Comparison of ENCODE assay signal across 7 mouse cellular contexts in the genomic region with DNA sequence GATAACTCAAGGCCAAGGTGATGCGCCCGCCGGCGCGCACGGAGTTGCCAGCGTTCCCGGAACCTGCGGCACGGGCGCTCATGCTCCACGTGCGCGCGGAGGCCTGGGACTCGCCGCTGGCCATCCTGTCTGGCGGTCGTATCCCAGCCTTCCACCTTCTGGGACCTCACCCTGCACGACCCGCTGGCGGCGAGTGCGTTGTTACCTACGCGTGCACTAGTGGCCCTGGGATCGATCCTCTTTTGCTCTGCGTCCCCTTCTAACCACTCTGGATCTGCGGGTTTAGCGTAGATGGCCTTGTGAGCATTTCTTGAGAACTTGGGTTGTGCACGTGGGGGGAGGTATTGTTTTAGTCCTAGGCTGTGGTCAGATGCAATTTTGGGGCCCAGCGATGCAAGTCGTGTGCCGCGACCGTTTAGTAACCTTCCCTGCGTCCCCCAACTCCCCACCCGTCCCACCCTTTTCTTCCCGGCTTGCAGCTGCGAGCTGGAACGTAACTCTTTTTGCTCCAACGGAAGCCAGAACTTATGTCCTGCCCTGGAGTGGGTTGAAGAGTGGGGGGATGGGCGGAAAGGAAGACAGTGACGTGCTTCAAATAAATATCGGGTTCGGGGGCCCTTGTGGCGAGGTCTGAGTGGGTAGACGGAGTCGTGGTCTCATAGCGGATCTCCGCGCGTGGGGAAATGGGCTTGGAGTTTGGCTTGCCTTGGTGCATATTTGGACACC. TPM values are rescaled to one million over a fixed set of nuclear protein-coding genes. Genes with fewer than 3 reads are reported as not detected.
DNase-seq lines count a peak whose midpoint lies in the region; ATAC-seq and TF ChIP-seq lines count a peak whose summit lies in the region.

No protein-coding gene starts in this region.

- WGBS in heart, embryonic 15.5 days, result under 1% methylated on average over 53 of the region's 53 CpGs
- WGBS in limb, embryonic 12.5 days, result under 1% methylated on average over 53 of the region's 53 CpGs
- WGBS in midbrain, embryonic 15.5 days, result under 1% methylated on average over 53 of the region's 53 CpGs
- under 1% methylated on average over 53 of the region's 53 CpGs for WGBS in stomach, embryonic 16.5 days

- peak overlapping the region; percentile 79 for H3K9ac ChIP-seq in MEL (ENCODE audit: control insufficient read depth, low read depth, low read length, poor library complexity, severe bottlenecking)
- H3K9ac ChIP-seq in heart, embryonic 15.5 days, result peak overlapping the region; percentile 78
- peak overlapping the region; percentile 89 for H3K9ac ChIP-seq in limb, embryonic 12.5 days (replicated peaks)
- H3K9ac ChIP-seq in midbrain, embryonic 15.5 days, result peak overlapping the region; percentile 42
- peak overlapping the region; percentile 90 for H3K9ac ChIP-seq in stomach, embryonic 16.5 days (ENCODE audit: low read length)

- DNase-seq in CD4-positive helper T cell, adult 2 months (ENCODE audit: low read depth, low spot score), result peak; percentile 59
- DNase-seq in MEL (ENCODE audit: low read depth, low spot score), result peak; percentile 76
- peak; percentile 80 for DNase-seq in embryo, embryonic 10.5 days (ENCODE audit: low spot score)

- no peak for TF ChIP-seq CTCF in MEL (IDR thresholded peaks at IDR 0.05 in 2 of 3, conservative IDR thresholded peaks at IDR 0.05 in 1 of 3; ENCODE audit: control insufficient read depth in 1 of 3, insufficient read depth in 1 of 3, low read depth in 2 of 3, low read length in 3 of 3, poor library complexity in 1 of 3, severe bottlenecking in 1 of 3)

- peaks cover 38% of the 10 kb centered on the region for H3K79me2 ChIP-seq in MEL (ENCODE audit: control insufficient read depth, insufficient read depth, low read length, poor library complexity)

- no peak for TF ChIP-seq RAD21 in MEL (IDR thresholded peaks at IDR 0.05; ENCODE audit: low read depth, low read length)

- peaks cover 8 to 50% of the 10 kb centered on the region in 2 experiments for H3K36me3 ChIP-seq in MEL (ENCODE audit: control insufficient read depth in 1 of 2, insufficient read depth in 2 of 2, low read length in 2 of 2)
- H3K36me3 ChIP-seq in heart, embryonic 15.5 days, result peaks cover 7% of the 10 kb centered on the region; the same call in 1 of the 2 replicates
- peaks cover 28% of the 10 kb centered on the region for H3K36me3 ChIP-seq in limb, embryonic 12.5 days
- no peaks in the 10 kb centered on the region for H3K36me3 ChIP-seq in midbrain, embryonic 15.5 days (replicated peaks)
- peaks cover 5% of the 10 kb centered on the region; the same call in 1 of the 2 replicates for H3K36me3 ChIP-seq in stomach, embryonic 16.5 days (ENCODE audit: control insufficient read depth, insufficient read depth, low read length)

- H3K9me3 ChIP-seq in MEL (replicated peaks; ENCODE audit: insufficient read depth, low read length), result no peaks in the 10 kb centered on the region
- H3K9me3 ChIP-seq in heart, embryonic 15.5 days (replicated peaks), result no peaks in the 10 kb centered on the region
- H3K9me3 ChIP-seq in limb, embryonic 12.5 days, result no peaks in the 10 kb centered on the region
- no peaks in the 10 kb centered on the region for H3K9me3 ChIP-seq in midbrain, embryonic 15.5 days
- H3K9me3 ChIP-seq in stomach, embryonic 16.5 days (replicated peaks; ENCODE audit: control insufficient read depth, low read length), result no peaks in the 10 kb centered on the region

- H3K27ac ChIP-seq in MEL (ENCODE audit: control insufficient read depth, low read depth, low read length), result peak overlapping the region; percentile 100
- peak overlapping the region; percentile 90 for H3K27ac ChIP-seq in heart, embryonic 15.5 days
- peak overlapping the region; percentile 93 for H3K27ac ChIP-seq in limb, embryonic 12.5 days
- peak overlapping the region; percentile 35 for H3K27ac ChIP-seq in midbrain, embryonic 15.5 days
- peak overlapping the region; percentile 88 for H3K27ac ChIP-seq in stomach, embryonic 16.5 days (ENCODE audit: low read length)

- no peak; a peak in 1 of 4 replicates for TF ChIP-seq EP300 in MEL (IDR thresholded peaks at IDR 0.05; ENCODE audit: low read depth in 1 of 2, low read length in 2 of 2)

- TF ChIP-seq POLR2A in MEL (IDR thresholded peaks at IDR 0.05; ENCODE audit: control insufficient read depth in 1 of 2, insufficient read depth in 1 of 2, low read depth in 1 of 2, low read length in 2 of 2, poor library complexity in 1 of 2), result peak; percentile 3 to 41; a peak in 3 of 4 replicates

- H3K4me2 ChIP-seq in heart, embryonic 15.5 days, result peak overlapping the region; percentile 88
- peak overlapping the region; percentile 74 for H3K4me2 ChIP-seq in limb, embryonic 12.5 days
- peak overlapping the region; percentile 98 for H3K4me2 ChIP-seq in midbrain, embryonic 15.5 days
- peak overlapping the region; percentile 88 for H3K4me2 ChIP-seq in stomach, embryonic 16.5 days (ENCODE audit: low read depth, low read length)

- peak overlapping the region; percentile 45 to 71 for H3K4me3 ChIP-seq in MEL (ENCODE audit: control insufficient read depth in 1 of 2, insufficient read depth in 1 of 2, low read depth in 2 of 2, low read length in 2 of 2)
- H3K4me3 ChIP-seq in heart, embryonic 15.5 days, result peak overlapping the region; percentile 88
- peak overlapping the region; percentile 83 for H3K4me3 ChIP-seq in limb, embryonic 12.5 days (replicated peaks)
- peak overlapping the region; percentile 57 for H3K4me3 ChIP-seq in midbrain, embryonic 15.5 days
- peak overlapping the region; percentile 96 for H3K4me3 ChIP-seq in stomach, embryonic 16.5 days (replicated peaks; ENCODE audit: low read length)

- H3K27me3 ChIP-seq in MEL (ENCODE audit: control insufficient read depth in 1 of 2, insufficient read depth in 2 of 2, low read length in 2 of 2), result no peaks in the 10 kb centered on the region
- H3K27me3 ChIP-seq in heart, embryonic 15.5 days, result no peaks in the 10 kb centered on the region
- H3K27me3 ChIP-seq in limb, embryonic 12.5 days, result no peaks in the 10 kb centered on the region
- peaks cover 18% of the 10 kb centered on the region; the same call in 1 of the 2 replicates for H3K27me3 ChIP-seq in midbrain, embryonic 15.5 days (replicated peaks)
- no peaks in the 10 kb centered on the region for H3K27me3 ChIP-seq in stomach, embryonic 16.5 days (ENCODE audit: control insufficient read depth, insufficient read depth, low read length)

- ATAC-seq in heart, embryonic 15.5 days (replicated peaks; ENCODE audit: insufficient number of reproducible peaks, insufficient read depth, low FRiP score, low read depth), result peak; percentile 54
- 0 out of 2 replicates have a peak, but pooled peaks have one; percentile 15 for ATAC-seq in limb, embryonic 12.5 days (ENCODE audit: insufficient number of reproducible peaks, insufficient read depth, low FRiP score, low TSS enrichment, low read depth)
- ATAC-seq in midbrain, embryonic 15.5 days (replicated peaks), result peak; percentile 62
- peak; percentile 57 for ATAC-seq in stomach, embryonic 16.5 days (ENCODE audit: insufficient read depth, low FRiP score)

- peaks cover 2 to 40% of the 10 kb centered on the region in 2 experiments; a peak in 3 of 4 replicates for H3K4me1 ChIP-seq in MEL (ENCODE audit: control insufficient read depth in 1 of 2, insufficient read depth in 2 of 2, low read length in 2 of 2)
- peaks cover 35% of the 10 kb centered on the region for H3K4me1 ChIP-seq in heart, embryonic 15.5 days (replicated peaks)
- peaks cover 46% of the 10 kb centered on the region for H3K4me1 ChIP-seq in limb, embryonic 12.5 days (replicated peaks)
- peaks cover 29% of the 10 kb centered on the region for H3K4me1 ChIP-seq in midbrain, embryonic 15.5 days
- H3K4me1 ChIP-seq in stomach, embryonic 16.5 days (ENCODE audit: control insufficient read depth, insufficient read depth, low read length), result peaks cover 28% of the 10 kb centered on the region

TF ChIP-seq in MEL, 35 proteins besides CTCF, POLR2A, EP300 and RAD21:
- TF ChIP-seq TCF12 (IDR thresholded peaks at IDR 0.05; ENCODE audit: low read depth, low read length), result no peak
- peak; percentile 7; the same call in 1 of the 2 replicates for TF ChIP-seq NELFE (IDR thresholded peaks at IDR 0.05; ENCODE audit: low read depth, low read length)
- TF ChIP-seq MXI1 (IDR thresholded peaks at IDR 0.05; ENCODE audit: low read depth, low read length), result peak; percentile 98
- TF ChIP-seq ETS1 (IDR thresholded peaks at IDR 0.05; ENCODE audit: low read depth, low read length), result 0 out of 2 replicates have a peak, but pooled peaks have one; percentile 10
- peak; percentile 87 for TF ChIP-seq MYC (IDR thresholded peaks at IDR 0.05; ENCODE audit: low read depth, low read length)
- TF ChIP-seq GATA1 (IDR thresholded peaks at IDR 0.05; ENCODE audit: low read depth, low read length), result no peak
- TF ChIP-seq MAX (IDR thresholded peaks at IDR 0.05; ENCODE audit: low read length), result peak; percentile 91

RNA-seq across cellular contexts. Expression of a gene that starts 0.7 kb away (rescaled TPM):
- 95.5 and 97.2 TPM in 2 replicates for total RNA-seq in MEL (2012; rRNA removed)
- polyA plus RNA-seq in MEL (2012; ENCODE audit: insufficient read depth in 1 of 2, insufficient read length in 2 of 2, low read depth in 1 of 2, low replicate concordance in 2 of 2, missing spikeins in 1 of 2), result 100 to 1,000 TPM; 123 to 175 TPM
- 33.7 and 59.8 TPM in 2 replicates for polyA plus RNA-seq in heart, embryonic 15.5 days (2015; fragmentation: Nextera tagmentation; extraction: Ambion mirVana)
- polyA plus RNA-seq in limb, embryonic 12.5 days (2016; fragmentation: Nextera tagmentation; extraction: Ambion mirVana), result 242 and 246 TPM in 2 replicates
- polyA plus RNA-seq in midbrain, embryonic 15.5 days (2015; fragmentation: Nextera tagmentation; extraction: Ambion mirVana), result 21.3 and 21.5 TPM in 2 replicates
- 112 and 114 TPM in 2 replicates for polyA plus RNA-seq in stomach, embryonic 16.5 days (2015; fragmentation: Nextera tagmentation; extraction: Ambion mirVana)

Comparison
In these comparisons a context has a peak if more than half of its experiments do, and no peak if none do; other contexts are left out.
1. Peak in every context shown above with its lines: DNase-seq, ATAC-seq, H3K4me3 ChIP-seq and H3K27ac ChIP-seq.
2. H3K27ac ChIP-seq: peak in every context shown above with its lines; median percentile 100 in MEL; 93 in limb, embryonic 12.5 days; 90 in heart, embryonic 15.5 days; 88 in stomach, embryonic 16.5 days; 35 in midbrain, embryonic 15.5 days.